Mouse (Mus musculus) adipocyte (in vitro differentiated cells): ENCODE data around the gene Slc6a19.
A peak's percentile ranks its signal among the peaks of the same experiment; 100 is the strongest.
"Not testable (repeated sequence)": the region's sequence is repeated elsewhere in the genome, so short reads cannot be mapped to it uniquely, and the experiment has no call there.

Experiments used
- DNase-seq: peaks from one replicate; pipeline ENCODE4 v3.0.0-alpha.2; 2016; ENCODE audit warnings: low spot score

Slc6a19 gene

DNA sequence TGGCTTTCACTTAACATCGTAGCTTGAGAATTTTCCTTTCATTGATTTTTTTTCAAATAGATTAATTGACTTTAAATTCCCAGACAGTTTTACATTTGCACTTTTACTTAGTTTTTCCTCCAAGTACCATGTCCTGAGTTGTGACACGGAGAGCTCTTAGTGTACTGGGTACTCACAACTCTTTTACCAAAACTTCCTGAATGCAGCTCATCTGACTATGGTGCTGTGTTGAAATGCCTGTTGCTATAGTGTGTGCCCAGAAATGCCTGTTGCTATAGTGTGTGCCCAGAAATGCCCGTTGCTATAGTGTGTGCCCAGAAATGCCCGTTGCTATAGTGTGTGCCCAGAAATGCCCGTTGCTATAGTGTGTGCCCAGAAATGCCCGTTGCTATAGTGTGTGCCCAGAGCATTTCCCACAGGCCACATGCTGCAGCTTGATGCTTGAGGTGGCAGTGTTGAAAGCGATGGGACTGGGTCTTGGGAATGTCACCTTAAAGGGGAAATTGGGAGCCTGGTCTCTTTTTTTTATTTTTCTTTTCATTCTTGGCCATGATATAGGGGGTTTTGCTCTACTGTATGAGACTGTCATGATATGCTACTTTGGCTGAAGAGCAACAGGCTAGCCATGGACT, at the start of gene Slc6a19:
Gene Slc6a19, minus strand, starts transcription at position 172 of the 632 bp plus-strand sequence.
- no peak for DNase-seq

DNA sequence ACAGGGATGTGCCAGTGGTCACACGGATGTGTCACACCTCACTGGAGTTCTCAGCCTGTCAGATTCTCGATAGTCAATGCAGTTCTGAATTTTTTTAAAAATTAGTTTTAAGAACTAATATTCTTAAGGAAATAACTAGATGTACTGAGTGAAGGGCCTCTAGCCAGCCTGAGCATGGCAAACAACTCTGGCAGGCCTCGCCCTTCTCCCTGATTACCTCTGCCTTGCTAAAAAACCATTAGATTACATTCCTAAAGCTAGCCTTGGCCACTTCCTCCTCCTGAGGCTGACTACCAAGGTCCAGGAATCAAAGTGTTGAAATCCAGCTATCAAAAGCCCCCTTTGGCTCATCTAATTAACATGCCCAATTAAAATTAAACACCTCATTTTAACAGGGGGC, 46.6 kb upstream of the Slc6a19 start:
- DNase-seq, result peak; percentile 58

DNA sequence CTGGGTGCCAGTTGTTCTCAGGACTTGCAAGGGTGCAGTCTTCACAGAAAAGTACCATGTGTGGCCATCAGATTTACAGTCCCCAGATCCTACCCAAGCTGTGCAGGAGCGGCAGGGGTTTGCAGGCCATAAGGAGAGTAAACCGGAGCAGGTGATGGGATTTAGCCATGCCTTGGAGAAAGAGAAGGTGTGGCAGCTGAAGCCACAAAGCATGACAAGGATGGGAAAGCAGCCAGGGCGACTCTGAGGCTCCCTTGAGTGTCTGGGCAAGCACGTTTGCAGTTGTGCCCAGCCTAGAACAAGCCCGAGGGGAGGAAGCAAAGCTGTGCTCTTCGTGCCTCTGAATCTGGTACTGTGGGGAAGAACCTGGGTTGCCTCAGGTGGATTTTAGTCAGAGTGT, 45.8 kb upstream of the Slc6a19 start:
- peak; percentile 58 for DNase-seq

DNA sequence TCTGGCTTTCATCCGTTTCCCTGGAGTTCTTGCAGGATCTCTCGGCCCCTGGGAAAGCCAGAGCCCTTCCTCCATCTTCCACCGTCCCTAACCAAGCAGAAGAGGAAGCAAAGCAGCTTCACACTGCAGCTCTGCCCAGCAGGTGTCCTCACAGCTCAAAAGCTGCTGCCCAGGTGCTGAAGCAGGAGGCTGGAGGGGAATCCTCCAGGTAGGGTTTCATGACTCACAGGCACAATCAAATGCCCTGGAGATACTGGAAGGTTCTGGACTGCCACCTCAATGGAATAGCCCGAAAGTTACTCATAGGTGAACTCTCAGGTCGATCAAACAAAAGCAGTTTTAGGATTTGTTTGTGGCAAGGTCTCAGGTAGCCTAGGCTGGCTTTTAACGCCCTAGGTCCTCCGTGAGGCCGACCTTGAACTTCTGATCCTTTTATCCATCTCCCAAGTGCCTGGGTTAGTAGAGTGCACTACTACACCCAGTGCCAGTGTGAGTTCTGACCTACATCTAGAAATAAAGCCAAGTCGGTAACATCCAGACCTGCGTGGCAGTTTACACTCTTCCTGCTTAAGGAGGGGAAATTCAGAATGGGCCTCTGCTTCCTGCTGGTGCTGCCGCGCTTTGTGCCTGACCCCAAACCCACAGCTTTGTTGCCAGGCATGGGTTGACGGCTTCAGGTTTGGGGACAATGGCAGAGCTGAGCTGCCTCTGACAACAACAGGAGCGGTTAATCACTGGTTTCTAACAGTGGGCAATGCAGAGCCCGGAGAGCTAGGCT, 44.2 kb upstream of the Slc6a19 start:
- no peak for DNase-seq

DNA sequence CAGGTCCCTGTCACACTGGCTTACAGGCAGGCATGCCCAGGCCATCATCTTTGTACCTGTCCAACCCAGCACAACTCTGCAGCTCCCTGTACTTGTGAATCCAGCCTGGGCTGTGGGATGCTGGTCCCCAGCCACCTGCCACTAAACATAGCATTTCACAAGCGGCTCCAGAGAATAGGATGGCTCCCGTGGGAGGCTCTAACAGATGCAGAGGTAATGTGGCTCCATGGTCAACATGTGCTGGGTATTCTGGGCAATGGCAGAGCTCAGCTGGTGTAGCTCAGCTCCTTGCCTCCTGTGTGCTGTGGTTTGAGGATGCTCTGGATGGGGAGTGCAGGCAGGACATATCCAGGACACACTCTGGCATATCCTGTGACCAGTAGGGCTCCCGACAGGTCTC, 39.0 kb upstream of the Slc6a19 start:
- no peak for DNase-seq

DNA sequence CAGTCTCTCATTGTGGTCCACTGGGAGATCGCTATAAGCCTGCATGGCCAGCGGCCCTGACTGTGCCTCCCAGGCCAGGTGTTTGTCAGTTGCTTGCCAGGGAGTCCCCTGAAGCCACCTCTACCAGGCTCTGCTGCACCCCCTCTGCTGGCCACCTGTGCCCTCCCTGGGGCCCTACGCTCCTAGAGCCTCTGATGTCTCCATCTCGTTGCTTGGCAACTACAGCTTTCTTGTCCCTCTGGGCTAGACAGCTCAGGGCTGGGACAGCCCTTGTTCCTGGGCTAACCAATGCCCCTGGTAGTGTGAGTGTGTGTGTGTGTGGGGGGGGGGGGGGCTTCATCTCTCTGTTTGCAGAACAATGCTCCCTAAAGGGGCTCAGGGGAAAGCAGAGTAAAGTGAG, 38.3 kb upstream of the Slc6a19 start:
- no peak for DNase-seq

DNA sequence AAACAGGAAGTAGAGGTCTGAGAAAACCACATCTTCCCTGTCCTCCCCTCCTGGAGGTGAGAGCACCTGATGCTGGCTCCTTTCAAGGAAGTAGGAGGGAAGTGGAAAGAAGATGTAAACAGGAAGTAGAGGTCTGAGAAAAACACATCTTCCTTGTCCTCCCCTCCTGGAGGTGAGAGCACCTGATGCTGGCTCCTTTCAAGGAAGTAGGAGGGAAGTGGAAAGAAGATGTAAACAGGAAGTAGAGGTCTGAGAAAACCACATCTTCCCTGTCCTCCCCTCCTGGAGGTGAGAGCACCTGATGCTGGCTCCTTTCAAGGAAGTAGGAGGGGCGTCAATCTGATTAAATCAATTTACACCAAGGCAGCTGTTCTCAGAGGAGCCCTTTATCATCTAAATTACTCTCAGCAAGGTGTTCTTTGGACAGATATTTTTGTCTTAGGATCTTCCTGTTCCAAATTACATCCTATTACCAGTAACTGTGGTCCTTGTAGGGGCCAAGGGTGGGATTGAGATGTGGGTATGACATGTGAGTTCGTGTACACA, 35.8 kb upstream of the Slc6a19 start:
- not testable (repeated sequence) for DNase-seq

DNA sequence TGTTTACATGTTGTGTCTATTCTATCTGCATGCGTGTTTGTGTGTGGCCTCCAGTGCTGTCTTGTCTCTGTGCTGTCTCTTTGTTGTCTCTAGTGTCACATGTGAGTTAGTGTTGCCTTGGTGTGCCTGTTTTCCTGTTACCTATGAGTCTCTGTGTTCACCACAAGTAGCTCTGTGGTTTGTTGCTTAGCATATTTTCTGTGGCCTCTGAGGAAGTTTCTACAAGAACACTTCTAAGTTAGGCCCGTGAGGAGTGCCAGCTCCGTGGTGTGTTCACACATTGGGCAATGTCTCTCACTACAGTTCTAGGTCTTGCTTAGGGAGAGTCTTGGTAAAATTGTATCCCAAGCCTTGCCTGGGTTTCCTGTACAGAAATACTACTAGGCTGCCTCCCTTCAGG, 32.3 kb upstream of the Slc6a19 start:
- peak; percentile 46 for DNase-seq

DNA sequence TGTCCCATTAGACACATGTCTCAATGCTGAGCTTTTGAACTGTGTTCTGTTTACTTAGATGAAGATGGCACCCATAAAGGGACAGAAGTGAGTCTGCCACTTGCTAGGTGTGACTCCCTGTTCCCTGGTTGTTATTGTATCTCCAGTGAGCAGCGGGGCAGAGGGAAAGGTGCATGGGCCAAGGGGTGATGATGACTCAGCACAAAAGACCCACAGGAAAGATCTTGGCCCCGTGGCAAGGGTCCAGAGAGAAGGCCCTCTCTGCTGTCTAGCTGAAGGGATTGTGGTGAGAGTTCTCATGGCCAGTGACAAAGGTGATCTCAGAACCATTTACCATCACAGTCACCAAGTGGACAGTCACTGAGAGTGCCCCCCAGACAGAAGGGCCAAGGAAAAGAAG, 31.3 kb upstream of the Slc6a19 start:
- no peak for DNase-seq

DNA sequence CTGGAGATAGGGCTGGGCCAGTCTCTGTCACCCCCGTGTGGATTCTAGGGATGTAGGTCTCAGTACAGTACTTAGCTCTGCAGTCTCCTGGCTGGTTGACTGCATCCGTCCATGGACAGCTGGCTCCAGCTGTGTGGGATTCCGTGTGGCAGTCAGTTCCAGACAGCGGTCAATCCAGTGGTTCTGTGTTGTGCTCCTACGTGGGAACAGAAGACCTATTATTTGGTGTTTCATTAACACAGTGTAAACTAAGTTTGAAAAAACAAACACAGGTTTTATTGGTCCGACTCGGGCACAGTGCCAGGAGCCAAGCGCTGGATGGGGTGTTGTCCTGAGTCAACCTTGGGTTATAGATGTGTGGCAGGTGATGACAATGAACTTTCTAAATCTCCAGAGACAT, 30.6 kb upstream of the Slc6a19 start:
- DNase-seq, result no peak

DNA sequence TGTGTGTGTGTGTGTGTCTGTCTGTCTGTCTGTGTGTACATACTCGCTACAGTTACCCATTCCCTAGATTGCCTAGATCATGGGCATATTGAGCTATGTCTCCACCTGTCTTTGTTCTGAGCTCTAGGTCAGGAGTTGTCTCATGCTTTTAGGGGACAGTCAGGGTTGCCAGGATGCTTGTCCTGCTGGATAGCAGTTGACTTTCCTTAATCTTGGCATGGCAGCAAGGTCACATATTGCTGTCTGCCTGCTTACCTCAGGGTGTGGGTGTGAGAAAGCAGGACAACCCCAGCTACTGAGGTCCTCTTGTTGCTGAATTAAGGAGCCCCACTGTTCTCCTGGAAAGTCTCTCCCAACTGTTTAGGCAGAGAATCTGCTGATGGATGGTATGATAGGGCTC, 29.7 kb upstream of the Slc6a19 start:
- no peak for DNase-seq

DNA sequence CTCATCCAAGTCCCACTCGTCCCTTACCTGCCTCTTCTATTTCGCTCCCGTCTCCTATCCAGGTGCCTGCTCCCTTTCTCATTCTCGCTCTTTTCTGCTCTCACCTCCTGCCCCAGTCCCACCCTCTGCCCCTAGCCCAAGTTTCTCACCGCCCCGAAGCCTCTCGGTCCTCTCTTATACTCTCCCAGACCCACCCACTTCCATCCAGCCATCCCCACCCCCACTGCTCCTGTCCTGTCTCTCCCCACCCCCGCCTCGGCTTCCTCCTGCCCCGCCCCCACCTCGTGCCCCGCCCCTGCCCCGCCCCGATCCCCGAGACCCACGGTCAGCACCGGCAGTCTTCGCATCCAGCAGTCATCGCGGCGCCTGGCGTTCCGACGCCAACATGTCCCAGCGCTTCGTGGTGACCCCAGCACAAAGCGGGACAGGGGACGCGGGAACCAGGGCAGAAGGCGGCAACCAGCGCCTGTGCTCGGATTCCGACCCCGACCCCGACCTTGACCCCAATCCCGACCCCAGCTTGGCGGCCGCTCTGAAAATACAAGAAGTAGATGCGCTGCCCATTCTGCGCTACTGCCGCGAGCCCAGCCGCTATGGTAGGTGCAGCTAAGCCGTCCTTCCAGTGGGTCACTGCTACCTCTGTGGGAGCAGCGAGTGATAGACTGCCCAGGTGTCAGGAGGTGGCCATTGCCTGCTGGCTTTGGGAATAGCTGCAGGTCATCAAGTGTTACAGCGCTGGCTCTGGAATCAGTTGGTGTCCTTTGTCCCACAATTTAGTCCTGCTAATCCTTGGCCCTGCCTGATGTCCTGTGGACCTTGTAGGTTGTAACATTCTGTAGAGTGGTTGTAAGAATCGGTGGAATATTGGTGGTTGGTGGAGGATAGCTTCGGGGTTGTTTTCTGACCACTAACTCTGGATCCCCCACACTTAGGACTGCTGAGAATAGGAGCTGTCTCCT, 28.4 kb upstream of the Slc6a19 start, which contains the start of gene Slc12a7:
Gene Slc12a7, plus strand, starts transcription at position 353 of the 959 bp plus-strand sequence.
- DNase-seq, result no peak

DNA sequence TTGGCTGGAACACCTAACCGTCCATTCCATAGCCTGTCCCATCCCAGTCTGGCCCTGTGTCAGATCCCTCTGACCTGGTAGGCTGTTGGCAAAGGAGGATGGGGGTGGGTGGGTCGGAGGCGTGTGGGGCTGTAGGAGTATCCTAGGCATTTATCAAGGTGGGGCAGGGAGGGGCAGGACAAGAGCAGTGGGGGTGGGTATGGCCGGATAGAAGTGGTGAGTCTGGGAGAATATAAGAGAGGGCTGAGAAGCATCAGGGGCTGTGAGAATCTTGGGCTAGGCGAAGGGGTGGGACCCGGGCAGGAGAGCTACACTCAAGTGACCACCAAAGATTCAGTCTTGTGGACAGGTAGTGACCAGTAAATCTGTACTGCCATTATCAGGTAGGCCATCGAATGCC, 27.6 kb upstream of the Slc6a19 start:
- DNase-seq, result no peak

DNA sequence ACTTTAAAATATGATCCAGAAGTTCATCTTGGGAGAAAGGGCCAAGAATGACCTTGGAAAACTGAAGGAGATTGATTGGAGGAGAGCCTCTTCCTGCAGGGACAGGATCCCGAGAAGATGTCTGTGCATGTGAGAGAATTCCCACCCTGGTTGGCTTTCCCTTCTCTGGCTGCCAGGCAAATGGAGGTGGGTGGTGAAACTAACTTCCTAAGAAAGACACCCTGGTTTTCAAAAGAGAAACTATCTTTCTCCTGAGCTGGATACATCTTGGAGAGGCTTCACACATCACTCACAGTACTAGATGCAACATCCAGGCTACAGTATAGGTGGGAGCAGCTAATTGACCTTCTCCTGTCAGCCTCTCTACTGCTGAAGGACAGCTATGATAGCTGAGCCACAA, 26.2 kb upstream of the Slc6a19 start:
- DNase-seq, result no peak

DNA sequence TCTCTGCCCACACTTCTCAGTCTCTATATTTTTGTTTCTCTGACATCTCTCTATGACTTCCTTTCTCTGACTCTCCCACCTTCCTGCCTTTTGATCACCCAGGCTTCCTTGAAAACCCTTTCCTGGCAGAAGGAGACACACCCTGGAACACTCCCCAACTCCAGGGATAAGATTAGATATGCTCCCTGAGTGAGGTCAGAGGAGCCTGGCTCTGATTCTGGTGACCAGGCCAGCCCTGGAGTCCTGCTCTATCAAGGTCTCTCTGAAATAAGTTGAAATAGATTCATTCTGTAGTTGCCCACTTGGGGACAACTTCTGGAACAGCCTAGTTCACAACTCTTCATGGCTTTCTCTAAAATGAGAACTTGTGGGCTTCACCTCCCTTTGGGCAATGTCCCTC, 24.0 kb upstream of the Slc6a19 start:
- no peak for DNase-seq

DNA sequence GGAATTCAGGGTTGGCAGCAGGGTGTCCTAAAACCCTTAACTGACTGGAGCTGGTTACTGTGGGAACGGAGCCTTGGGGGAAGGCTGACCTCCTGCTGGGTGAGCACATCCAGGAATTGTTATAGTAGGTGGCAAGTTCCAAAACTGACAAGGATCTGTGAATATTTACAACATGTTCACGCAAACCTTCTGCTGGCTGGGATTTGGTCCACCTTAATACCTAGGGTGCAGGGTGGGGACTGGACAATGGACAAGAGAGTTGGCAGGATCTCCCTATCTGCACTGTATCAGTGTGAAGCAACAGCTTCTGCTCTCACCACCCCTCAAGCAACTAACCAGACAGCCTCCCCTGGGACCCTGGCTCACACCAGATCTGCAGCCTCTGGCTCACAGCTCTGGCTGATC, 23.0 kb upstream of the Slc6a19 start:
- DNase-seq, result peak; percentile 31

DNA sequence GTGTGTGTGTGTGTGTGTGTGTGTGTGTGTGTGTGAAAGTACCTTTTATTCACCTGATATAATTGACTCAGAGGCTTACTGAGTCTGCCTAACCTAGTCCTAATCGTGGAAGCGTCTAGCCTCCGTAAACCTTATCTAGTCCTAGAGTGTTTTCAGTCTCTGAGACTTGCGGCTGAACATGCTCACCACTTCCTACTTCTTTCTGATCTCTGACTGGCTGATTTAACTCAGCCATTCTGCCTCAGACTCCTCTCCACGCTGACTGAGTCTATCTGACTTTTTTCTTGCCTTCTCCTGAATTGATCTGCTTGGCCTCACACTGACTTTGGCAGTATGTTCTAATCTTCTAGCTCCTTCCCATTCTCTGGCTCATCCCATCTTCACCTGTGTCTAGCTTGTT, 20.6 kb upstream of the Slc6a19 start:
- no peak for DNase-seq

DNA sequence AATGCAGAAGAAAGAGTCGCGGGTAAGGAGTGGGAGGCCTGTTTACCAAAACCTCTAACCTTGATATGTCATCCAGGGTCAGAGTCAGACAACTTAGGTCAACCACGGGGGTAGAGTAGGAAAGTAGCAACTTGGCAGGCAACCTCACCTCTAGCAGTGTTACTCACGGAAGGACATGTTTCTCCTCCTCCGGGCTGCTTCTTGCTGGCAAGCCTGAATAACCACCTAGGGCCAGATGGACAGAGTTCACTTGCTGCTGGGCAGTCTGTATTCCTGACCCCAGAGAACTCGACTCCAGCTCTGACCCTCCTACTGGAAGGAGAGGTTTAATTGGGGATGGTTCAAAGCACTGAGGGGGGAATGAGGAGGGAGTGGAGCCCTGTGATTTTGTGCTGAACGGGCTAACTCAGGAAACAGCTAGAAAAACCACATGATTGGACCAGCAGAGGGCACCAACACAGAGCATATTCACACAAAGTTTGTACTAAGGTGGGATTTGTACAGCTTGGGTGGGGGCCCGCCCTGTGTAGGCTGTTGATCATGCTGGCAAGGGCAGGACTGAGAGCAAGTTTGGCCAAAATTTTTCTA, 18.5 kb upstream of the Slc6a19 start:
- peak; percentile 69 for DNase-seq

DNA sequence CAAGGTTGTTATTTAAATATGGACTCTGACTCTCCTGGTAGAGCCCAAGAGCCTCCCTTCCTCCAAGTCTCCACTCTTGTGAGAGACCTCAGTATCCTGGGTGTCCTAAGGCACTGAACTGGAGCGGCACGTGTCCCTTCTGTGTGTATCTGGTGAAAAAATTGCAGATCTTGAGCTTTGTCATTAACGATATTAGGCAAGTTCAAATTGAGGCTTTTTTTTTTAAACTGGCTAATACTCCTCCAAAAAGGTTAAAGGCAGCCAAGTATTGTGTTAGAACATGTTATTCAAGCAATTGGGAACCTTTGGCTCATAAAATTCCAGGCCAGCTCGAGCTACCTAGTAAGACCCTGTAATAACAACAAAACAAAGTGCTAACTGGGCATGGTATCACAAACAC, 15.6 kb upstream of the Slc6a19 start:
- peak; percentile 58 for DNase-seq

DNA sequence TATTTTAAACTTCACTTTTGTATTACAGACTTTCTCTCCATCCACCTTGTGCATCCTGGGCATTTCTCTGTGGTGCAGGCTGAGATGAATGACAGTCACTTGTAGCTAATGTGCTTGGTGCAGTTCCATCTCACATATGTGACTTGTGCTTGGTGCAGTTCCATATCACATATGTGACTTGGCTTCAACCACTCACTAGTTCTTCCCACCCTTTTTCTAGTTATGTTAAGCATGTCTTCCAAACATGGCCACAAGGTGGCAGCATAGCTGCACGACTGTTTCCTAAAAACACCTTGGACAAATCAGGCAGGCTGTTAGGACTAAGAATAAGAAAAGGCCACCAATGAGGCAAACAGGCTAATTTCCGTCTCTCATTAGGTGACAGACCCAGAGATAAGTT, 13.6 kb upstream of the Slc6a19 start:
- DNase-seq, result peak; percentile 91

DNA sequence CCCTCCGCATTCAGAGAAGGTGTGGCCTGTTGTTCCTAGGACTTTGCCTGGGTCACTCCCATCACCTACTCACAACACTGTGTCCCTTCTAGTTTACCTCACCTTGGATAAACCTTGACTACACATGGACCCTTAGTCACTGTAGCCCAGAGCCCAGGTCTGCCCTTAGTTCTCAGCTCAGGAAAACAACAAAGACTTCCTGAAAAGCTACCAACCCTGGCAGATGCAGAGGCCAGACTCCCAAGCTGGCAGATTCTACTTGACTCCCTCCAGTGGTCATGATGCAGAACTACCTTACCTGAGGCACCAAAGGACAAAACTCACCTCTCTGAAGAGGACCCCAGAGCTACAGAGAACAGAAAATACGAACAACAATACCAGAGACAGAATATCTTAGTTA, 9.4 kb upstream of the Slc6a19 start:
- DNase-seq, result peak; percentile 39

DNA sequence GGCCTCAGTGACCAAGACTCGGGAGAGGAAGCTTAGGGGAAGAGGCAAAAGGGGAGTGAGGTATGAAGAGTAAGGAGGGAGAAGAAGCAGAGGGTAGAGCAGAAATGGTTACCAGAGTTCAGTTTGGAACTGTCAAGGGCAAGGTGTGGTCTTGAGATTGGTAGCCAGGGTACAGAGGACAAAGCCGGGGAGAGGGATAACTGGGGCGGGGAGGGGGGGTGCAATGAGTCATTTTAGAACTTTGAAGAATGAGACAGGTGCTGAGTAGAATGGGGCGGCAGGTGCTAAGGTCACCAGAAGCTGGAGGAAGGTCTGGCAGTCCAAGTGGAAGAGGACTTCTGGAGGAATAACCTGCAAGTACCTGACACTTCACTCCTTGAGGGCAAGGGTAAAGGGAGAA, 8.5 kb upstream of the Slc6a19 start:
- no peak for DNase-seq
